Mouse (Mus musculus): ENCODE data around the gene Acyp1. TPM values are rescaled to one million over a fixed set of nuclear protein-coding genes. Genes with fewer than 3 reads are reported as not detected.

Acyp1 gene
- total RNA-seq, 2 experiments from 2014 or later, result 47.9 to 54.1 TPM

DNA sequence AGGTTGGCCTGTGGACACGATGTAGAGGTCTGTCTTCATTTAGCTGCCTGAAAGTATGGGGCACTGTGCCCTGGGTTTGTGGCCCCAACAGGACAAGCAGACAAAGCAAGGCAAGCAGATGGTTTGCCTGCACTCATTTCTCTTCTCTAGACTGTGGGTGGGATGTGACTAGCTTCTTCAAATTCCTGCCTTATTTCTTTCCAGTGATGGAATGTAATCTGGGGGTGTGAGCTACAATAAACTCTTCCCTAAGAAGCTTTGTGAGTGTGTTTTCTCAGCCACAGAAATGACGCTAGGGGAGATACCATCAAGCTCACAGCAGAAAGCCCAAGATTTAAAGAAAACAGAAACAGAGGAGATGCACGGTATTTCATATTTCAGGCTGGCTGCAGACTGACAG is 36.2 kb downstream of the Acyp1 start:
- DNase-seq (ENCODE audit: low spot score), result no peak

DNA sequence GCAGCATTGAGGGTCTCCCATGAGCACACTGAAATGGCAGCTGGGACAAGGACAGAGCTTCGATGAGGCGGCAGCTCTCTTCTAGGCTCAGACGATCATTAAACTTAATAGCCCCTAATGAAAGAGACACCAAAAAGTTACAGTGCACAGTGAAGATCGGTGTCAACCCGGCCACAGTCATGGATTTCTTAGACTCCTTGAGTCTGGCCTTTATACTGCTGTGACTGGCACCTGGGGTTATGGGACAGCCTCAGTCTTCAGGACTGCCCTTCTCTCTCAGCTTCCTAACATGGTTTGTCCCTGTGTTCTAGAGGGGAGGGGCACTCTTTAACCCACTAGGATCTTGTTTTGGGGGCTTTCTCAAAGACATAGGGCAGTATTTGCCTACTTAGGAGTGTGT is 50.7 kb downstream of the Acyp1 start:
- no peak for DNase-seq (ENCODE audit: low spot score)

DNA sequence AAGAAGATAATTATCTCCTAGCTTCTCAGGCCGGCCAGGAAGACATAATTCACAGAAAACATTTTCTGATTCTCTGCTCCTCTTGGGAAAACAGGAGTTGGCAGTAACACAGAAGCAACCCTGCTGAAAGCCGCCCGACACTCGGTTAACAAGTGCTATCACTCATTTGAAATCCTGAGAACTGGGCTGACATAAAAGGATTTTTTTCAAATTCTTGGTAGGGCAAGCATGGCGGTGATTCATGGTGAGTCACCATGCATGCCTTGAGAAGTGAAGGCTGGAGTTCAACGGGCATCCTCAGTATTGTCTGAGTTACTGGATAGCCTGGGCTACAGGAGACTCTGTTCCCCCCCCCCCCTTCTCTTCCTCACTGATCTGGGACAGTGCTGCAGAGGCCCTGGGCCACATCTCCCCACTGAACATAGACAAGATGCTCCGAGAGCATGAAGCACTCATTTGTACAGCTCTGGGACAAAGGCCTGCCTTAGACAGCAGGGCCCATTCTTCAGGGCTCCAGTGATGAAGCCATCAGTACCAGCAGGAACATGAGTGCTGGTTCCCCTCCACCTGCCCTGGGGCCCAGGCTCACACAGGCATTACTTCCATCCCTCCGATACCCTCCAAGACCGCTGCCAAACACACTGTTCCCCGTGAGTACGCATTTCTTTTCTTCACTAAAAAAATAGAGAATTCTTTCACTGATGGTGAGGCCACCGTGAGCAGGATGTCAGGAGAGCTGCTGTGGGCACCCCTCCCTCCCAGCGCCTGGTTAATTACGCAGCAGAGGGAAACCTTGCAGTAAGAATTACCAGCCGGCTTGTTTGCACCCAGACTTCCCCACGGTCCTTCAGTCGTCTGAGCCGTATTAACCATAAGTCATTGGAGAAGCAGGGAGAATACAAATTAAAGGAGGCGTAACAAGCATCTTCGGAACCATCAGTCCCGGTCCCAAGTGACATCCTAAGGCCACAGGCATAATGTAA is 54.6 kb downstream of the Acyp1 start:
- DNase-seq (ENCODE audit: low spot score), result no peak

DNA sequence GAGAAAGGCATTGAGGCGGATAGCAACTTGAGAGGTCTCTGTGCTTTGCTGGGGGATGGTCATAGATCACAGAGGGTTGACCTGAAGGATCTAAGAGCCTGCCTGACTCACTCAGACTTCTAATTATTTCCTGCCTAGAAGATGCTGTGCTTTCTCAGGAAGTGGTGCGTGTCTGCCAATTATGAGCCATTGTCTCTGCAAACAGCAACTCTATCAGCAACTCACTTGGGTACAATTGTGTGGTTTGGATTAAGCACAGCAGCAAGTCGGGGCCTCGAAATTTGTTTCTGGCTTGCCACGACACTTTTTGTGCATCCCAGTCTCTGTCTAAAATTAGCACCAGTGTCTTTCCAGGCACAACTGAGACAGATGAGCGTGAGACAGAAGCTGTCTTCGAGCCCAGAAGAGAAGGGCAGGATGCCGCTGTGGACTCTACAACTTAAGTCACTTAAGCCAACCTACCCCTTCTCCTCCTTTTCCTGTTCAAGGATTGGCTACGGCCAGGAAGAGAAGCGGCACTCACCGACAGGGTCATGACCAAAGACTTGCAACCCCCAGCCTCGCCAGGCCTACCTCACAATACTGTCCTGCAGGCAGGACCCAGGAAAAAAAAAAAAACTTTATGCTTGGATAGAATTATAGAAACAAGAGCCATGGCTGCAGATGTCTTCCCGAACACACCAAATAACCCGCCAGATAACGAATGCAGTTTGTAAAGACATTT is 60.2 kb downstream of the Acyp1 start:
- DNase-seq (ENCODE audit: low spot score), result peak; percentile 19

DNA sequence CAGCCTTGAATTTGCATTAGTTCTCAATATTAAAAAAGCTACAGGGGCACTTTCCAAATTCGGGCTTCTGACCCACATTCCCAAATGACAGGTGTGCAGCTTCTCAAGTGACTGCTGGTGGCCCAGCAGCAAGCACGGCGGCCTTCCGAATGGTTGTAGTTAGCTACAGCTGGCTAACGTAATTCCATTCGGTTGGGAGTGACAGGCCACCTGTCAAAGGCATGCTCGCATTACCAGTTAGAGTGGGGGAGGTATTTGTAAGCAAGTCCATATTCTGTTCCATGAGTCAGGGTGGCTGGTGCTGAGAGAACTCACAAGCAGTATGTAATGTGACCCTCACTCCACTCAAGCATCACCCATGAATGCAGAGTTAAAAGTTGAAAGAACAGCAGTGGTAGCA is 61.0 kb downstream of the Acyp1 start:
- peak; percentile 59 for DNase-seq (ENCODE audit: low spot score)

Small RNAs within 50 kb of the gene (microRNA-seq; reads per million reads assigned to microRNA genes)
- gene Mir6938, result not detected

Other genes starting within 250 kb of the Acyp1 start
- gene Prox2, start 177.7 kb downstream of the Acyp1 start, total RNA-seq (2021), result 1 to 10 TPM; 1.9 to 3.4 TPM
- 100 to 1,000 TPM; 263 to 288 TPM for gene Dlst, start 177.6 kb downstream of the Acyp1 start, total RNA-seq (2021)
- under 1 TPM; 0.39 to 1.00 TPM for gene Rps6kl1, start 137.2 kb downstream of the Acyp1 start, total RNA-seq (2021)
- gene Pgf, start 110.6 kb downstream of the Acyp1 start, total RNA-seq (2021), result 1 to 10 TPM; 1.7 to 1.8 TPM
- gene Eif2b2, start 69.0 kb downstream of the Acyp1 start, total RNA-seq (2021), result 10 to 100 TPM; 56.9 to 72.5 TPM
- 10 to 100 TPM; 10.4 to 10.7 TPM for gene Mlh3, start 17.8 kb downstream of the Acyp1 start, total RNA-seq (2021)
- gene Zc2hc1c, start 153 bp upstream of the Acyp1 start, total RNA-seq (2021), result 1 to 10 TPM; 1.7 to 1.8 TPM
- 100 to 1,000 TPM; 107 to 116 TPM for gene Nek9, start 50.9 kb upstream of the Acyp1 start, total RNA-seq (2021)
- 100 to 1,000 TPM; 121 to 123 TPM for gene Tmed10, start 86.4 kb upstream of the Acyp1 start, total RNA-seq (2021)
- gene Fos, start 185.5 kb upstream of the Acyp1 start, total RNA-seq (2021), result 10 to 100 TPM in 1 of 2 experiments, 1 to 10 TPM in 1; 6.5 to 69.9 TPM

Data from gastrocnemius, adult 18-20 months (tissue).